Mouse (Mus musculus) ES-Bruce4 (cell line): Measurements from ENCODE around the gene Ovch2. TPM values are rescaled to one million over a fixed set of nuclear protein-coding genes. Genes with fewer than 3 reads are reported as not detected.
"Not testable (repeated sequence)": the region's sequence is repeated elsewhere in the genome, so short reads cannot be mapped to it uniquely, and the experiment has no call there.

ENCODE experiments used
- H3K27ac ChIP-seq: 2 replicates; pipeline ENCODE4 v1.5.1; 2012; ENCODE audit warnings: low read length, inconsistent platforms; ENCODE audit not compliant: insufficient read depth
- H3K27me3 ChIP-seq: 2 replicates; pipeline ENCODE4 v1.6.1; 2012; ENCODE audit warnings: mild to moderate bottlenecking, low read length, inconsistent platforms; ENCODE audit not compliant: control insufficient read depth, poor library complexity, insufficient read depth, severe bottlenecking
- H3K36me3 ChIP-seq: 2 replicates; pipeline ENCODE4 v1.6.1; 2012; ENCODE audit warnings: inconsistent platforms, mild to moderate bottlenecking, low read length, moderate library complexity; ENCODE audit not compliant: control insufficient read depth, poor library complexity, insufficient read depth, severe bottlenecking
- H3K4me1 ChIP-seq: one replicate; pipeline ENCODE4 v1.8.1; 2011; ENCODE audit warnings: low read length; ENCODE audit not compliant: control insufficient read depth, insufficient read depth
- H3K4me3 ChIP-seq: 2 replicates; pipeline ENCODE4 v1.5.1; 2011; ENCODE audit warnings: low read depth, mild to moderate bottlenecking, low read length
- H3K9ac ChIP-seq: 2 replicates; pipeline ENCODE4 v1.6.1; 2012; ENCODE audit warnings: low read depth, mild to moderate bottlenecking, inconsistent platforms; ENCODE audit not compliant: poor library complexity, severe bottlenecking
- H3K9me3 ChIP-seq: replicated peaks from 2 replicates; pipeline ENCODE4 v1.6.1; 2012; ENCODE audit warnings: mild to moderate bottlenecking, low read length, inconsistent platforms; ENCODE audit not compliant: control insufficient read depth, poor library complexity, insufficient read depth, severe bottlenecking
- CTCF ChIP-seq: IDR thresholded peaks from one replicate; pipeline ENCODE4 v1.8.1; 2011; ENCODE audit warnings: low read depth, low read length
- EP300 ChIP-seq: IDR thresholded peaks from 2 replicates; pipeline ENCODE4 v1.6.1; 2011; ENCODE audit warnings: low read depth, low read length; ENCODE audit not compliant: insufficient read depth
- POLR2A ChIP-seq: IDR thresholded peaks from one replicate; pipeline ENCODE4 v1.8.1; 2011; ENCODE audit warnings: low read length; ENCODE audit not compliant: insufficient read depth
- polyA plus RNA-seq: library from polyadenylated mRNA; stranded (reverse); fragments of >200 nt; gene quantifications from 2 replicates; pipeline ENCODE4 v1.2.4, GENCODE M21; 2011; ENCODE audit warnings: low read depth; ENCODE audit not compliant: missing spikeins, insufficient read depth, insufficient read length

The Ovch2 gene
- not detected in 2 replicates for polyA plus RNA-seq

- no peaks in the 10 kb centered on the region for H3K27me3 ChIP-seq
- no peaks in the 10 kb centered on the region for H3K9me3 ChIP-seq
- TF ChIP-seq EP300 (no peak), CTCF (no peak), POLR2A (no peak)
- no peak within 1 kb of the TSS for H3K4me3 ChIP-seq
- no peaks in the 10 kb centered on the region for H3K36me3 ChIP-seq
- no peak within 1 kb of the TSS for H3K27ac ChIP-seq
- no peak within 1 kb of the TSS for H3K9ac ChIP-seq
- H3K4me1 ChIP-seq = no peaks in the 10 kb centered on the region
These were observed at the start of gene Ovch2 for GRCm38 (mm10) chr7:107801108-107801507. Gene Ovch2, minus strand, starts transcription at chr7:107801208.

DNA sequence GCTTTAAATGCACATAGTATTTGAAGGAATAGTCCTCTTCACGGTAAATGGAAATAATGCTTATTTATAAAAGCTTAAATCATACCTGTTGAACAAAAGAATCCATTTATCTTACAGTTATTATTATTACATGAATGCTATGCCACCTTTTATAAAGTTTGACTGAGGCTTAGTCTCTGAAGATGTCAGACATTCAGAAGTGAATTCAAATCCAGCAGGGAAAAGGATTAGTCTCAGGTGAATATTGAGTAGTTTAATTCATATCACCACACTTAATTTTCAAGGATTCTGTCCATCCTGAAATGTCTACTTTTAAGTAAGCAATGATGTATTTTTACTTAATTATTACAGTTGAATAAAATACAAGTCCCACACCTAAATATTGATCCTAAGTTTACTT lies 46.4 kb upstream of the Ovch2 start, which contains the start of gene Olfr470:
Gene Olfr470 (minus strand): TSS at position 101 of the 400 bp plus-strand sequence.
- H3K9ac ChIP-seq, H3K4me1 ChIP-seq, H3K27me3 ChIP-seq, H3K36me3 ChIP-seq, H3K4me3 ChIP-seq, H3K27ac ChIP-seq, H3K9me3 ChIP-seq: not testable (repeated sequence)

- no peaks in the 10 kb centered on the region for H3K36me3 ChIP-seq
- H3K27ac ChIP-seq = no peak overlapping the region
- TF ChIP-seq POLR2A = no peak
- no peak for TF ChIP-seq EP300
- no peak for TF ChIP-seq CTCF
- H3K4me3 ChIP-seq = no peak overlapping the region
- no peaks in the 10 kb centered on the region for H3K9me3 ChIP-seq
- no peak overlapping the region for H3K9ac ChIP-seq
- H3K4me1 ChIP-seq = no peaks in the 10 kb centered on the region
- no peaks in the 10 kb centered on the region for H3K27me3 ChIP-seq
These were observed 40.7 kb upstream of the Ovch2 start for GRCm38 (mm10) chr7:107841719-107842118.

- not testable (repeated sequence) for H3K27me3 ChIP-seq, H3K36me3 ChIP-seq, H3K9ac ChIP-seq, H3K9me3 ChIP-seq, H3K4me3 ChIP-seq, H3K4me1 ChIP-seq, H3K27ac ChIP-seq
These were observed 24.4 kb upstream of the Ovch2 start, which contains the start of gene Olfr469 for GRCm38 (mm10) chr7:107825441-107825840. Gene Olfr469, minus strand, starts transcription at chr7:107825541.

- not testable (repeated sequence) for H3K9me3 ChIP-seq, H3K9ac ChIP-seq, H3K4me3 ChIP-seq, H3K27me3 ChIP-seq, H3K4me1 ChIP-seq, H3K36me3 ChIP-seq, H3K27ac ChIP-seq
These were observed 22.9 kb upstream of the Ovch2 start for GRCm38 (mm10) chr7:107823867-107824266.

- no peak overlapping the region for H3K4me3 ChIP-seq
- H3K27me3 ChIP-seq = no peaks in the 10 kb centered on the region
- no peak for TF ChIP-seq CTCF
- no peak for TF ChIP-seq POLR2A
- TF ChIP-seq EP300 = no peak
- H3K36me3 ChIP-seq = no peaks in the 10 kb centered on the region
- H3K9me3 ChIP-seq = no peaks in the 10 kb centered on the region
- H3K4me1 ChIP-seq = no peaks in the 10 kb centered on the region
- no peak overlapping the region for H3K27ac ChIP-seq
- no peak overlapping the region for H3K9ac ChIP-seq
These were observed 18.4 kb upstream of the Ovch2 start for GRCm38 (mm10) chr7:107819442-107819841.

DNA sequence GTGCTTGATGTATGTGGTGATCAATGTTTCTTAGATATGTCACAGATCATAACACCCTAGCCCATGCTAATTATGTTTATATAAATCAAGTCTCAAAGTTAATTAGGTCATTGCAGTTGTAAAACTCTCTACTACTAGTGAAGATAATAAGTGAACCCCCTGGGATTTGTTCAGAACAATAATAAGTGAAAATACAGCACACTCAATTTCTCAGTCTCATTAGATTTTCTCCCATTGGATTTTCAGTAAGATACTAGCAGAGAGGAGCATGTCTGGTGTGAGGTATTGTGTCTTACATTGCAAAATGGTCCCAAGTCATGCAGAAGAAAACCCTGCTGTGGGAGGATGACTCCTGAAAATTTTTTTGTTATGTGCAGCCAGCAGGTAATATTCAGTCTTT lies 11.0 kb upstream of the Ovch2 start, which contains the start of gene Olfr467:
Gene Olfr467 (plus strand): TSS at position 301 of the 400 bp plus-strand sequence.
- Histone ChIP-seq H3K9ac (no peak within 1 kb of the TSS), H3K4me3 (no peak within 1 kb of the TSS), H3K9me3 (no peaks in the 10 kb centered on the region), H3K36me3 (no peaks in the 10 kb centered on the region), H3K27me3 (no peaks in the 10 kb centered on the region), H3K4me1 (no peaks in the 10 kb centered on the region), H3K27ac (no peak within 1 kb of the TSS)
- TF ChIP-seq CTCF = no peak
- TF ChIP-seq EP300 = no peak
- no peak for TF ChIP-seq POLR2A
